Mouse (Mus musculus): ENCODE measurements around the gene Styx. TPM values are rescaled to one million over a fixed set of nuclear protein-coding genes. Genes with fewer than 3 reads are reported as not detected.

Styx gene
- polyA plus RNA-seq, 2 experiments: 23.3 to 74.1 TPM

GRCm38 (mm10) chr14:45385596-45385995 is 34.7 kb downstream of the Styx start:
- Histone ChIP-seq H3K4me3 (replicated peaks; ENCODE audit: low read length) (no peak overlapping the region), H3K27me3 (ENCODE audit: control insufficient read depth, insufficient read depth, low read length) (no peaks in the 10 kb centered on the region), H3K4me2 (replicated peaks; ENCODE audit: low read depth, low read length, severe bottlenecking) (no peak overlapping the region), H3K9me3 (ENCODE audit: control insufficient read depth, low read length) (no peaks in the 10 kb centered on the region), H3K9ac (ENCODE audit: low read depth, low read length, severe bottlenecking) (no peak overlapping the region), H3K4me1 (ENCODE audit: control insufficient read depth, insufficient read depth, low read length) (peaks cover 8% of the 10 kb centered on the region), H3K36me3 (ENCODE audit: control insufficient read depth, insufficient read depth, low read length) (peaks cover 16% of the 10 kb centered on the region), H3K27ac (replicated peaks; ENCODE audit: low read depth, low read length) (no peak overlapping the region)
- DNase-seq (ENCODE audit: low spot score): no peak
- no peak for ATAC-seq (ENCODE audit: low FRiP score, low read depth)
- TF ChIP-seq POLR2A (IDR thresholded peaks at IDR 0.05; ENCODE audit: borderline replicate concordance, extremely low read depth, insufficient read depth, insufficient read length): no peak
- 95% methylated on average over 2 of the region's 2 CpGs for WGBS

GRCm38 (mm10) chr14:45387480-45387879 is 36.6 kb downstream of the Styx start:
- no peak for DNase-seq (ENCODE audit: low spot score)
- Histone ChIP-seq H3K9ac (ENCODE audit: low read depth, low read length, severe bottlenecking) (peak overlapping the region; percentile 86; the same call in 1 of the 2 replicates), H3K9me3 (ENCODE audit: control insufficient read depth, low read length) (no peaks in the 10 kb centered on the region), H3K4me3 (replicated peaks; ENCODE audit: low read length) (peak overlapping the region; percentile 79), H3K4me1 (ENCODE audit: control insufficient read depth, insufficient read depth, low read length) (peaks cover 8% of the 10 kb centered on the region), H3K27me3 (ENCODE audit: control insufficient read depth, insufficient read depth, low read length) (no peaks in the 10 kb centered on the region), H3K4me2 (replicated peaks; ENCODE audit: low read depth, low read length, severe bottlenecking) (peak overlapping the region; percentile 71), H3K36me3 (ENCODE audit: control insufficient read depth, insufficient read depth, low read length) (0 out of 2 replicates have a peak, but pooled peaks cover 5% of the 10 kb centered on the region), H3K27ac (replicated peaks; ENCODE audit: low read depth, low read length) (no peak overlapping the region)
- WGBS: 38% methylated on average over 2 of the region's 2 CpGs
- no peak for TF ChIP-seq POLR2A (IDR thresholded peaks at IDR 0.05; ENCODE audit: borderline replicate concordance, extremely low read depth, insufficient read depth, insufficient read length)
- ATAC-seq (ENCODE audit: low FRiP score, low read depth): no peak

GRCm38 (mm10) chr14:45388345-45389181 is 37.7 kb downstream of the Styx start:
- 0 out of 2 replicates have a peak, but pooled peaks have one; percentile 38 for TF ChIP-seq POLR2A (IDR thresholded peaks at IDR 0.05; ENCODE audit: borderline replicate concordance, extremely low read depth, insufficient read depth, insufficient read length)
- WGBS: under 1% methylated on average over 55 of the region's 71 CpGs
- H3K4me1 ChIP-seq (ENCODE audit: control insufficient read depth, insufficient read depth, low read length): peaks cover 8% of the 10 kb centered on the region
- H3K9ac ChIP-seq (ENCODE audit: low read depth, low read length, severe bottlenecking): peak overlapping the region; percentile 86
- H3K27me3 ChIP-seq (ENCODE audit: control insufficient read depth, insufficient read depth, low read length): no peaks in the 10 kb centered on the region
- H3K36me3 ChIP-seq (ENCODE audit: control insufficient read depth, insufficient read depth, low read length): no peaks in the 10 kb centered on the region
- peak overlapping the region; percentile 71 for H3K4me2 ChIP-seq (replicated peaks; ENCODE audit: low read depth, low read length, severe bottlenecking)
- peak overlapping the region; percentile 77 for H3K27ac ChIP-seq (replicated peaks; ENCODE audit: low read depth, low read length)
- no peaks in the 10 kb centered on the region for H3K9me3 ChIP-seq (ENCODE audit: control insufficient read depth, low read length)
- peak overlapping the region; percentile 79 for H3K4me3 ChIP-seq (replicated peaks; ENCODE audit: low read length)
- DNase-seq (ENCODE audit: low spot score) (peak; percentile 79), ATAC-seq (ENCODE audit: low FRiP score, low read depth) (peak; percentile 97)

- H3K27me3 ChIP-seq (ENCODE audit: control insufficient read depth, insufficient read depth, low read length): no peaks in the 10 kb centered on the region
- WGBS: 29% methylated on average over 3 of the region's 3 CpGs
- 0 out of 2 replicates have a peak, but pooled peaks have one; percentile 8 for ATAC-seq (ENCODE audit: low FRiP score, low read depth)
- TF ChIP-seq POLR2A (IDR thresholded peaks at IDR 0.05; ENCODE audit: borderline replicate concordance, extremely low read depth, insufficient read depth, insufficient read length): no peak
- peak overlapping the region; percentile 71 for H3K4me2 ChIP-seq (replicated peaks; ENCODE audit: low read depth, low read length, severe bottlenecking)
- peaks cover 8% of the 10 kb centered on the region for H3K4me1 ChIP-seq (ENCODE audit: control insufficient read depth, insufficient read depth, low read length)
- no peaks in the 10 kb centered on the region for H3K36me3 ChIP-seq (ENCODE audit: control insufficient read depth, insufficient read depth, low read length)
- peak overlapping the region; percentile 86 for H3K9ac ChIP-seq (ENCODE audit: low read depth, low read length, severe bottlenecking)
- peak overlapping the region; percentile 79 for H3K4me3 ChIP-seq (replicated peaks; ENCODE audit: low read length)
- peak; percentile 8 for DNase-seq (ENCODE audit: low spot score)
- H3K9me3 ChIP-seq (ENCODE audit: control insufficient read depth, low read length): no peaks in the 10 kb centered on the region
- H3K27ac ChIP-seq (replicated peaks; ENCODE audit: low read depth, low read length): peak overlapping the region; percentile 77
Measured at GRCm38 (mm10) chr14:45389194-45389593, 38.3 kb downstream of the Styx start.

GRCm38 (mm10) chr14:45399836-45400235 is 48.9 kb downstream of the Styx start:
- ATAC-seq (ENCODE audit: low FRiP score, low read depth): no peak
- WGBS: 82% methylated on average over 3 of the region's 3 CpGs
- no peak for DNase-seq (ENCODE audit: low spot score)
- no peak for TF ChIP-seq POLR2A (IDR thresholded peaks at IDR 0.05; ENCODE audit: borderline replicate concordance, extremely low read depth, insufficient read depth, insufficient read length)
- Histone ChIP-seq H3K9ac (ENCODE audit: low read depth, low read length, severe bottlenecking) (no peak overlapping the region), H3K36me3 (ENCODE audit: control insufficient read depth, insufficient read depth, low read length) (no peaks in the 10 kb centered on the region), H3K4me3 (replicated peaks; ENCODE audit: low read length) (no peak overlapping the region), H3K4me1 (ENCODE audit: control insufficient read depth, insufficient read depth, low read length) (no peaks in the 10 kb centered on the region), H3K27ac (replicated peaks; ENCODE audit: low read depth, low read length) (no peak overlapping the region), H3K4me2 (replicated peaks; ENCODE audit: low read depth, low read length, severe bottlenecking) (no peak overlapping the region), H3K27me3 (ENCODE audit: control insufficient read depth, insufficient read depth, low read length) (no peaks in the 10 kb centered on the region), H3K9me3 (ENCODE audit: control insufficient read depth, low read length) (no peaks in the 10 kb centered on the region)
